Mouse (Mus musculus): ENCODE measurements at regions not wholly inside any gene's neighbourhood (a gene's known extent, or its start where the extent isn't known, plus 50 kb on each side); places are given as distances from the start of the nearest gene placed in this dataset.
"Not testable (repeated sequence)": the region's sequence is repeated elsewhere in the genome, so short reads cannot be mapped to it uniquely, and the experiment has no call there.

GRCm38 (mm10) chr1:189156906-189157305, 149.3 kb upstream of the Kctd3 start:
- DNase-seq (ENCODE audit: low read depth, low spot score), result no peak

GRCm38 (mm10) chr1:189154376-189154775, 146.7 kb upstream of the Kctd3 start:
- DNase-seq (ENCODE audit: low read depth, low spot score), result no peak

GRCm38 (mm10) chr1:189153150-189153549, 145.5 kb upstream of the Kctd3 start:
- no peak for DNase-seq (ENCODE audit: low read depth, low spot score)

DNA sequence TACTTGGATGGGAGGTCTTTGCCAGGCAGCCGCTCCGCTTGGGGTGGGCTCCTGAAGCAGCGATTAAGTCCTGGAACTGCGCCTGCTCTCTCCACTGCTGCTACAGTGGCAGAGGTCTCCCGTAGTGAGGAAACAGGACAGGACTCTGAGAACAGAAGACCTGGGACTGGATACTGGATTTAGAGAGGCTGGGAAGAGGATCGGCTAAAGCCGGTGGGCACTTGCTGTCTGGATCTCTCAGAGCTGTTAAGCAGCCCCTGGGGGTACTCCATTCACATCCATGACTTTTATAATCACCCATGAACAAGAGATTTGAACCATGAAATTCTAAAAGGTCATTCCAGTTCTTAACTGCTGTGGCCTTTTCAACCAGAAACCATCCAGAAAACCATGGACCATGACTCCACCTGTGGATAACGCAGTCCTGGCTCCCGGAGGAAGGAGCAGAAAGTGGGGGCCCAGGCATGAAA, 135.4 kb upstream of the Kctd3 start:
- DNase-seq (ENCODE audit: low read depth, low spot score), result no peak

DNA sequence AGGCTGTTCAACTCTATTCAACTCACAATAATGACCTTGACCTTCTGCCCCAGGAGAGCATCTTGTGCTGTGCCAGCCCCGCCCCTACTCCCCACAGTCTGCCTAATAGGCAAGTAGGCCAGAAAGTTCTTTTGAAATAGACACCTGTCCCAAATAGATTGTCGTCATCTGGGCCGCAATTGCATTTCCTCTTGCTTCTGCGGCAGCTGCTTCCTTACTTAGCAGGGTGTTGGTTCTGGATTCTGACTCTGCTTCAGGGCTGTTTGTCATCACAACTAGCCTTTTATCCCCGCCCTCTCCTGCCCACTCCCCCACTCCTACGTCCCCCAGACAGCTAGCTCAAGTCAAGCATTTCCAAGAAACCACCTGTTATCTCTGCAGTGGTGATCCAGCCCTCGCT, 134.9 kb upstream of the Kctd3 start:
- DNase-seq (ENCODE audit: low read depth, low spot score), result no peak

- DNase-seq (ENCODE audit: low read depth, low spot score), result no peak
Measured at GRCm38 (mm10) chr1:189141694-189142093, 134.1 kb upstream of the Kctd3 start.

GRCm38 (mm10) chr1:189136731-189137385, 129.2 kb upstream of the Kctd3 start:
- no peak for DNase-seq (ENCODE audit: low read depth, low spot score)

DNA sequence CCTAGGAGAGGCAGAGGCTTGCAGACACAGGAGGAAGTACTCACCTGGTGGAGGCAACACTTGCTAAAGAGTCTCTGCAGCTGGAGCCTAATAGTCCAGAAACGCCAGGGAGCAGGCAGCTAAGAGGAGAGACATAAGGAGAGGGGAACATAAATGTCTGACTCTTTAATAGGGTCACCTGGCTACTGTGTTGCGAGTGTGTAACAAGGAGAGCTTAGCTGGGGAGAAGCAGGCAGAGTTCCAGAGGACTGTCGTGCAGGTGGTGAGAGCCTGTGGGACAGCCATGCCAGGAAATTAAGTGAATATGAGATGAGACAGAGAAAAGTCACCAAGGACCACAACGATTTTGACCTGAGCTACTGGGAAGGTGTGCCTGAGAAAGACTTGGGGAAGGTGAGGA, 128.2 kb upstream of the Kctd3 start:
- no peak for DNase-seq (ENCODE audit: low read depth, low spot score)

DNA sequence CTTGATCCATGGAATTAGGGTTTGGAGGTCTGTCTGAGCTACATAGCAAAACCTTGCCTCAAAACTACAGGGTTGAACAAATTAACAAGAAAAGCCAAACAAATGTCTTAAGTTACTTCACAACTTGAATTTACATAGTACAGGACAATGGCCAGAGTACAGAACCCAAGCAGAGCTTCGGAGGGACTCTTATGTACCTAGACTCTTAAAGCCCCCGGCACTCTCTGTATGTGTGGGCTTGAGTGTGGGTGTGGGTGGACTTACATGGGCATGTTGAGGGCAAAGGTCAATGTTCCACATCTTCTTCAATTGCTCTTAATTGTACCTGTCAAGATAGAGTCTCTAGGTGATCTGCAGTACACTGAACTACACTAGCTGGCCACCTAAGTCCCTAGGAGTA, 121.1 kb upstream of the Kctd3 start:
- no peak for DNase-seq (ENCODE audit: low read depth, low spot score)

GRCm38 (mm10) chr1:189128246-189128645, 120.6 kb upstream of the Kctd3 start:
- not testable (repeated sequence) for DNase-seq (ENCODE audit: low read depth, low spot score)

GRCm38 (mm10) chr1:189127367-189127766, 119.7 kb upstream of the Kctd3 start:
- no peak for DNase-seq (ENCODE audit: low read depth, low spot score)

DNA sequence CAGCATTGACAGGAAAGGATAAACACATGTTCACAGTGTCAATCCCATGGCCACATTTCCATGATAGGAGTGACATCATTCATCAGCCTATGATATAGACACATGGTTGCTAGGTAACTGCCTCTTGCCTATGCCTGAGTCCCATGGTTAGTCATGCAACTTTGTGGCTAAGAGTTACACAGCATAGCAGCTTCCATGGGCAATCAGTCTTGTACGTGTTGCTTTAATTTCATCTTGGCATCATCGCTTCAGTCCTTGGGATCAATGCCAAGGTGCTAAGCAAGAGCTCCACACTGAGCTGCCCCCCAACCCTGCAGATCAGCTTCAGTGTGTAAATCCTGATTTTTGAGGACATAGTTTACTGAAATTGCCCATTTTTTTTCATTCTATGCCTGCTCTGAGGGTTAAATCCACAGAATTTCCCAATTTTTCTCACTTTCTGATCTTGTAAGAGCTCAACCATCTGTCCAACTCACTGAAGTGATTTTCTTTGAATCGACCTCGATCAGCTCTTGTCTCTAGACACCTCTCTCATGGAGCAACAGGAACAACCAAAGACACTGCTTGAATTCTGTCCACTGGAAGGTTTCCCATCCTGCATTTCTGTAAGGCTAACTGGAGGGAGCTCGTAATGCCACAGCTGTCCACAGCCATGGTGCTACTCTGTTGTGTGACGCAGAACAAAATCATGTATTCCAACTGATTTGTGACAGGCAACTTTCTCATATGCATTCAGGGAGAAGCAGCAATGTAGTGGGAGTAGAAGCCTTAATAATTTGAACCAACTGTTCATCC, 112.5 kb upstream of the Kctd3 start:
- DNase-seq (ENCODE audit: low read depth, low spot score), result no peak

DNA sequence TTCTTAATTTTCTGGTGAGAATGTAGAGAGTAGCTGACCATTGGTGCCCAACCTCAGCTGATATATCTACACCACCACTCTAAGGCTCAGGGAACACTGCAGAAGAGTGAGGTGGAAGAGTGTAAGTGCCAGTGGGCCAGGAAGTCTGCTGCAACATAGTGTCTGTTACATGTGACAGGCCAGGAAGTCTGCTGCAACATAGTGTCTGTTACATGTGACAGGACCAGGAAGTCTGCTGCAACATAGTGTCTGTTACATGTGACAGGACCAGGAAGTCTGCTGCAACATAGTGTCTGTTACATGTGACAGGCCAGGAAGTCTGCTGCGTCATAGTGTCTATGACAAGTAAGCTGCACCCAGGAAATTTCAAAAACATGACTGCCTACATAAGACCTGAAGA, 111.4 kb upstream of the Kctd3 start:
- DNase-seq (ENCODE audit: low read depth, low spot score), result not testable (repeated sequence)

- DNase-seq (ENCODE audit: low read depth, low spot score), result no peak
Measured at GRCm38 (mm10) chr1:189118582-189118981, 110.9 kb upstream of the Kctd3 start.

- no peak for DNase-seq (ENCODE audit: low read depth, low spot score)
Measured at GRCm38 (mm10) chr1:189115914-189116313, 108.3 kb upstream of the Kctd3 start.

GRCm38 (mm10) chr1:189115279-189115678, 107.6 kb upstream of the Kctd3 start:
- DNase-seq (ENCODE audit: low read depth, low spot score), result no peak

GRCm38 (mm10) chr1:189108260-189109035, 100.8 kb upstream of the Kctd3 start:
- DNase-seq (ENCODE audit: low read depth, low spot score), result no peak

DNA sequence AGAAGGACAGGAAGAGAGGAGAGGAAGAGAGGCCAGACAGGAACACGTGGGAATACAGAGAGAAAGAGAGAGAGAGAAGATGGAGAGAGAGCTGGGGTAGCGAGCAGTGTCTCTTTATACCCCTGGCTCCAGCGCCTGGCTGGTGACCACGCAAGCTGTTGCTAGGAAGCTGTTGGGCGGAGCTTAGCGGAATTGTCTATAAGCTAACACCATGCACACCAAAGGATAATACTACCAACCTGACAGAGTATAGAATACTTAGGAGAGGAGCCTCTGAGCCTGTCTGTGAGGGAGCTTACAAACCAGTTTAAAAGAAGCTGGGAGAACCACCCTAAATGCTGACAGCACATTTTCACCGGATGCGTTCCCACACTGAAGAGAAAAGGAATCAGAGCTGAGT, 100.2 kb upstream of the Kctd3 start:
- no peak for DNase-seq (ENCODE audit: low read depth, low spot score)

DNA sequence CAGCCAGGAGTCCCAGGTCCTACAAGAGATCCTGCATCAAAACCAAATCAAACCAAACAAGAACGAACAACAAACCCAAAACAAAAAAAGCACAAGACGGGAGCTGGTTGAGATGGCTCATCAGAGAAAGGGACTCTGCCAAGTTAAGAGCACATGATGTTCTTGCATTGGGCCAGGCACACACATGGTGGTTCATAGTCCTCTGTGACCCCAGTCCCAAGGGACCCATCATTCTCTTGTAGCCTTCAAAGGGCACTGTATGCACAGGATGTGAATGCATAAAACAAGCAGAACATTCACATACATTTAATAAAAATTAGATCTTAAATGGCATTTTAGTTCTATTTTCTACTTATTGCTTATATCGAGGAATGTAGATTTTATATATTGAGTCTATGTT, 99.5 kb upstream of the Kctd3 start:
- no peak for DNase-seq (ENCODE audit: low read depth, low spot score)

GRCm38 (mm10) chr1:189105276-189105675, 97.6 kb upstream of the Kctd3 start:
- no peak for DNase-seq (ENCODE audit: low read depth, low spot score)

GRCm38 (mm10) chr1:189102781-189103180, 95.1 kb upstream of the Kctd3 start:
- DNase-seq (ENCODE audit: low read depth, low spot score), result no peak

DNA sequence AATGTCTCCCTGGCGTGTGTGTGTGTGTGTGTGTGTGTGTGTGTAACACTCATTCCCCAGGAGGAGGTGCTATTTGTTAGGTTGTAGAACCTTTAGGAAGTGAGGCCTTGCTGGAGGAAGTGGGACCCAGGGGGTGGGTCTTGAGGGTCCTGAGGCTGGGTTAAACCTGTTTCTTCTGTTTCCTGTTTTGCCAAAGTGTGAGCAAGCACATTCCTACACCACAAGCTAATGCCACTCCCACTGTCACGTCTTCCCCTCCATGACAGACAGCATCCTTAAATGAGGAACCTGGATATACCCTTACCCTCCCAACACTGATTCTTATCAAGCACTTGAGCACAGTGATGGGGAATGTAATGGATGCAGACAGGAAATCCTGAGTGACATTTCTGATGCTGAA, 91.5 kb upstream of the Kctd3 start:
- no peak for DNase-seq (ENCODE audit: low read depth, low spot score)

All from embryo, embryonic 11.5 days (tissue).